Mouse (Mus musculus) testis, adult 2 months (tissue): ENCODE data around the gene Rbm19. TPM values are rescaled to one million over a fixed set of nuclear protein-coding genes. Genes with fewer than 3 reads are reported as not detected.

Source experiments
- H3K27ac ChIP-seq: fragments of 200-500 bp; 2 replicates; pipeline ENCODE4 v1.5.1; 2012; ENCODE audit warnings: low read depth, low read length; ENCODE audit not compliant: control insufficient read depth, insufficient read depth
- H3K27me3 ChIP-seq: fragments of 200-500 bp; 2 replicates; pipeline ENCODE4 v1.6.1; 2012; ENCODE audit warnings: mild to moderate bottlenecking, low read length, moderate library complexity; ENCODE audit not compliant: control insufficient read depth, insufficient read depth
- H3K36me3 ChIP-seq: fragments of 200-500 bp; 2 replicates; pipeline ENCODE4 v1.6.1; 2012; ENCODE audit warnings: mild to moderate bottlenecking, low read length; ENCODE audit not compliant: control insufficient read depth, insufficient read depth
- H3K4me1 ChIP-seq: fragments of 200-500 bp; 2 replicates; pipeline ENCODE4 v1.6.1; 2012; ENCODE audit warnings: low read length; ENCODE audit not compliant: control insufficient read depth, insufficient read depth
- H3K4me3 ChIP-seq: fragments of 200-500 bp; 2 replicates; pipeline ENCODE4 v1.5.1; 2012; ENCODE audit warnings: low read depth, mild to moderate bottlenecking, low read length, moderate library complexity, mixed read lengths; ENCODE audit not compliant: control insufficient read depth
- CTCF ChIP-seq: fragments of 200-500 bp; IDR thresholded peaks from 2 replicates; pipeline ENCODE4 v1.5.1; 2012; ENCODE audit warnings: low read depth, mild to moderate bottlenecking, inconsistent platforms, low read length, moderate library complexity; ENCODE audit not compliant: control insufficient read depth, insufficient read depth, insufficient replicate concordance
- POLR2A ChIP-seq: fragments of 200-500 bp; IDR thresholded peaks from 2 replicates; pipeline ENCODE4 v1.6.1; 2012; ENCODE audit warnings: low read depth, mild to moderate bottlenecking, inconsistent platforms, low read length, moderate library complexity; ENCODE audit not compliant: control insufficient read depth
- polyA plus RNA-seq: library from polyadenylated mRNA; depleted of rRNA; stranded (reverse); fragments of >200 nt; gene quantifications from 2 replicates; pipeline ENCODE4 v1.2.3, GENCODE M21; 2012

The Rbm19 gene
- polyA plus RNA-seq, 1 experiment: 11.8 TPM

- Histone ChIP-seq H3K4me1 (no peaks in the 10 kb centered on the region; the same call in 1 of the 2 replicates), H3K27ac (no peak overlapping the region)
- TF ChIP-seq POLR2A (no peak), CTCF (no peak)
These were observed 83.6 kb downstream of the Rbm19 start for GRCm38 (mm10) chr5:120199865-120200264.

GRCm38 (mm10) chr5:120204316-120204715 lies 88.1 kb downstream of the Rbm19 start:
- H3K4me1 ChIP-seq: no peaks in the 10 kb centered on the region; the same call in 1 of the 2 replicates
- no peaks in the 10 kb centered on the region for H3K27me3 ChIP-seq
- no peak overlapping the region for H3K27ac ChIP-seq
- H3K36me3 ChIP-seq: no peaks in the 10 kb centered on the region
- H3K4me3 ChIP-seq: no peak overlapping the region
- TF ChIP-seq POLR2A (no peak), CTCF (0 out of 2 replicates have a peak, but pooled peaks have one; percentile 9)

More at GRCm38 (mm10) chr5:120199865-120200264, 83.6 kb downstream of the Rbm19 start:
- H3K27me3 ChIP-seq: no peaks in the 10 kb centered on the region
- no peak overlapping the region for H3K4me3 ChIP-seq
- H3K36me3 ChIP-seq: no peaks in the 10 kb centered on the region

- no peak overlapping the region for H3K27ac ChIP-seq
- TF ChIP-seq POLR2A: no peak
- no peak for TF ChIP-seq CTCF
- no peak overlapping the region for H3K4me3 ChIP-seq
- no peaks in the 10 kb centered on the region for H3K36me3 ChIP-seq
- H3K4me1 ChIP-seq: no peaks in the 10 kb centered on the region; the same call in 1 of the 2 replicates
- H3K27me3 ChIP-seq: no peaks in the 10 kb centered on the region
These were observed 90.2 kb downstream of the Rbm19 start for GRCm38 (mm10) chr5:120206313-120206943.

- Histone ChIP-seq H3K4me1 (no peaks in the 10 kb centered on the region; the same call in 1 of the 2 replicates), H3K4me3 (no peak overlapping the region), H3K27me3 (no peaks in the 10 kb centered on the region)
These were observed 91.2 kb downstream of the Rbm19 start for GRCm38 (mm10) chr5:120207492-120207891.

GRCm38 (mm10) chr5:120210668-120211067 lies 94.4 kb downstream of the Rbm19 start:
- Histone ChIP-seq H3K27ac (no peak overlapping the region), H3K4me1 (no peaks in the 10 kb centered on the region; the same call in 1 of the 2 replicates), H3K4me3 (no peak overlapping the region), H3K27me3 (no peaks in the 10 kb centered on the region), H3K36me3 (no peaks in the 10 kb centered on the region)
- TF ChIP-seq POLR2A (no peak), CTCF (no peak)

More at GRCm38 (mm10) chr5:120207492-120207891, 91.2 kb downstream of the Rbm19 start:
- H3K27ac ChIP-seq: no peak overlapping the region
- TF ChIP-seq POLR2A (no peak), CTCF (no peak)
- no peaks in the 10 kb centered on the region for H3K36me3 ChIP-seq

GRCm38 (mm10) chr5:120211182-120211581 lies 94.9 kb downstream of the Rbm19 start:
- TF ChIP-seq POLR2A (no peak), CTCF (no peak)
- Histone ChIP-seq H3K27ac (no peak overlapping the region), H3K4me1 (no peaks in the 10 kb centered on the region; the same call in 1 of the 2 replicates), H3K36me3 (no peaks in the 10 kb centered on the region), H3K27me3 (no peaks in the 10 kb centered on the region), H3K4me3 (no peak overlapping the region)

- H3K27ac ChIP-seq: no peak overlapping the region
- no peaks in the 10 kb centered on the region for H3K36me3 ChIP-seq
- H3K4me1 ChIP-seq: no peaks in the 10 kb centered on the region; the same call in 1 of the 2 replicates
- H3K27me3 ChIP-seq: no peaks in the 10 kb centered on the region
- TF ChIP-seq POLR2A (no peak), CTCF (no peak)
- no peak overlapping the region for H3K4me3 ChIP-seq
These were observed 98.2 kb downstream of the Rbm19 start for GRCm38 (mm10) chr5:120214511-120214910.

- H3K4me1 ChIP-seq: no peaks in the 10 kb centered on the region
- H3K36me3 ChIP-seq: no peaks in the 10 kb centered on the region
- no peak overlapping the region for H3K27ac ChIP-seq
- TF ChIP-seq CTCF (no peak), POLR2A (no peak)
- no peaks in the 10 kb centered on the region for H3K27me3 ChIP-seq
- H3K4me3 ChIP-seq: no peak overlapping the region
These were observed 105.0 kb downstream of the Rbm19 start for GRCm38 (mm10) chr5:120221216-120221615.
